Comparison of ENCODE assay signal across 20 mouse cellular contexts in genomic region chr6:113351161-113351560, GRCm38 (mm10). TPM values are rescaled to one million over a fixed set of nuclear protein-coding genes. Genes with fewer than 3 reads are reported as not detected.
DNase-seq lines count a peak whose midpoint lies in the region; ATAC-seq lines count a peak whose summit lies in the region.
"Had no signal": no experiment of that assay in that cellular context is flagged by ENCODE, and none has a peak within 500 bp of the region (broad histone marks: within the 10 kb centered on the region; RNA-seq: fewer than 3 reads in every experiment).

No protein-coding gene starts in this region.

- intact Hi-C loops in heart, postnatal 14 days (cut with DNase I) = no loop called here

- peak overlapping the region; percentile 3; the same call in 1 of the 2 replicates for H3K4me2 ChIP-seq in liver, embryonic 15.5 days
- no peak overlapping the region for H3K4me2 ChIP-seq in liver, embryonic 11.5 days
- H3K4me2 ChIP-seq: embryonic facial prominence, embryonic 12.5 days; heart, embryonic 13.5 days; hindbrain, embryonic 12.5 days had no signal

- 64% methylated on average over 1 of the region's 1 CpGs for WGBS in liver, embryonic 15.5 days (ENCODE audit: insufficient replicate concordance)
- whole genome bisulfite sequencing in liver, embryonic 11.5 days = 73% methylated on average over 1 of the region's 1 CpGs
- WGBS in macrophage (ENCODE audit: missing documents) = 88% methylated on average over 1 of the region's 1 CpGs

- peak overlapping the region; percentile 25; the same call in 1 of the 2 replicates for H3K27ac ChIP-seq in liver, embryonic 15.5 days (replicated peaks)
- H3K27ac ChIP-seq in liver, embryonic 11.5 days (ENCODE audit: low read depth, low read length) = no peak overlapping the region
- H3K27ac ChIP-seq in macrophage = 0 out of 2 replicates have a peak overlapping the region, but pooled peaks have one; percentile 2
- H3K27ac ChIP-seq: embryonic facial prominence, embryonic 12.5 days; gastrocnemius, adult 2 months; heart, embryonic 13.5 days; hindbrain, embryonic 12.5 days had no signal

- H3K79me2 ChIP-seq in macrophage (ENCODE audit: inconsistent target) = no peaks in the 10 kb centered on the region

- H3K36me3 ChIP-seq in liver, embryonic 15.5 days (replicated peaks) = no peaks in the 10 kb centered on the region
- H3K36me3 ChIP-seq in liver, embryonic 11.5 days (ENCODE audit: control insufficient read depth, insufficient read depth, low read length) = no peaks in the 10 kb centered on the region
- H3K36me3 ChIP-seq in macrophage (ENCODE audit: inconsistent target) = no peaks in the 10 kb centered on the region
- H3K36me3 ChIP-seq: embryonic facial prominence, embryonic 12.5 days; heart, embryonic 13.5 days; hindbrain, embryonic 12.5 days had no signal

- H3K27me3 ChIP-seq in liver, embryonic 15.5 days = no peaks in the 10 kb centered on the region
- no peaks in the 10 kb centered on the region for H3K27me3 ChIP-seq in liver, embryonic 11.5 days (replicated peaks; ENCODE audit: control insufficient read depth, insufficient read depth, low read length)
- H3K27me3 ChIP-seq: embryonic facial prominence, embryonic 12.5 days; heart, embryonic 13.5 days; hindbrain, embryonic 12.5 days had no signal

- no peak overlapping the region for H3K9ac ChIP-seq in liver, embryonic 15.5 days
- no peak overlapping the region for H3K9ac ChIP-seq in liver, embryonic 11.5 days (ENCODE audit: low read depth, low read length)
- H3K9ac ChIP-seq: embryonic facial prominence, embryonic 12.5 days; heart, embryonic 13.5 days; hindbrain, embryonic 12.5 days had no signal

- no peak overlapping the region for H3K4me3 ChIP-seq in liver, embryonic 15.5 days (replicated peaks)
- H3K4me3 ChIP-seq in liver, embryonic 11.5 days (ENCODE audit: low read depth, low read length) = no peak overlapping the region
- no peak overlapping the region for H3K4me3 ChIP-seq in macrophage (ENCODE audit: inconsistent target)
- H3K4me3 ChIP-seq: embryonic facial prominence, embryonic 12.5 days; gastrocnemius, adult 2 months; heart, embryonic 13.5 days; hindbrain, embryonic 12.5 days had no signal

- no peaks in the 10 kb centered on the region for H3K4me1 ChIP-seq in liver, embryonic 15.5 days (replicated peaks)
- H3K4me1 ChIP-seq in liver, embryonic 11.5 days (replicated peaks; ENCODE audit: control insufficient read depth, insufficient read depth, low read length) = peaks cover 7% of the 10 kb centered on the region; the same call in 1 of the 2 replicates
- H3K4me1 ChIP-seq: embryonic facial prominence, embryonic 12.5 days; hindbrain, embryonic 12.5 days had no signal

- no peak for ATAC-seq in liver, embryonic 15.5 days (ENCODE audit: insufficient read depth)
- ATAC-seq in liver, embryonic 11.5 days (replicated peaks; ENCODE audit: low FRiP score) = no peak
- ATAC-seq: activated CD4-positive, CD25-positive, alpha-beta regulatory T cell, adult 4 months; forebrain, embryonic 16.5 days; hindbrain, embryonic 16.5 days; inflammation-experienced regulatory T-cells, adult 6 months had no signal

- DNase-seq in liver, embryonic 11.5 days (ENCODE audit: low spot score) = no peak
- DNase-seq in R1 (ENCODE audit: low read depth, low spot score) = peak; percentile 88
- DNase-seq in frontal cortex, postnatal 36 days (ENCODE audit: low spot score in 2 of 2) = no peak
- DNase-seq in heart, postnatal 14 days = no peak
- no peak for DNase-seq in gastrocnemius, postnatal 4 days (ENCODE audit: low spot score in 2 of 2)
- DNase-seq: adrenal gland, postnatal 14 days; cerebellum, adult 8-10 months; cerebellum, postnatal 25 days; gastrocnemius, adult 2 months; gastrocnemius, postnatal 25 days; heart, postnatal 4 days had no signal

- no peaks in the 10 kb centered on the region for H3K9me3 ChIP-seq in liver, embryonic 15.5 days (replicated peaks)
- no peaks in the 10 kb centered on the region for H3K9me3 ChIP-seq in liver, embryonic 11.5 days (ENCODE audit: control insufficient read depth, low read length)
- H3K9me3 ChIP-seq: embryonic facial prominence, embryonic 12.5 days; heart, embryonic 13.5 days; hindbrain, embryonic 12.5 days had no signal

RNA-seq across cellular contexts. Expression of gene Camk1, which starts 7.4 kb away (rescaled TPM):
- 18.2 and 21.1 TPM in 2 replicates for polyA plus RNA-seq in liver, embryonic 15.5 days (2015; fragmentation: Nextera tagmentation; extraction: Ambion mirVana)
- polyA plus RNA-seq in liver, embryonic 11.5 days (2014; fragmentation: Nextera tagmentation; extraction: Ambion mirVana) = 48.5 and 49.1 TPM in 2 replicates
- total RNA-seq in macrophage (2018; cell fraction: chromatin; rRNA removed) = 100 to 1,000 TPM in 14 of 26 experiments, 10 to 100 TPM in 12; 24.4 to 393 (median 134) TPM
- total RNA-seq in macrophage (2018; cell fraction: cytosol; rRNA removed) = 100 to 1,000 TPM; 131 to 215 (median 167) TPM
- 100 to 1,000 TPM in 12 of 26 experiments, 10 to 100 TPM in 14; 26.9 to 294 (median 90.3) TPM for total RNA-seq in macrophage (2018; cell fraction: nucleus; rRNA removed)
- 148 to 193 TPM (median 166 TPM) in 3 replicates for polyA plus RNA-seq in macrophage (2018)
- total RNA-seq in heart, postnatal 14 days (2021) = 10 to 100 TPM; 66.9 to 71.2 TPM
- 10 to 100 TPM; 47.5 to 49.5 TPM for total RNA-seq in gastrocnemius, postnatal 4 days (2021)

RNA-seq across cellular contexts. Expression of gene Ogg1, which starts 24.4 kb away (rescaled TPM):
- polyA plus RNA-seq in liver, embryonic 15.5 days (2015; fragmentation: Nextera tagmentation; extraction: Ambion mirVana) = 5.2 and 5.4 TPM in 2 replicates
- 12.7 and 15.1 TPM in 2 replicates for polyA plus RNA-seq in liver, embryonic 11.5 days (2014; fragmentation: Nextera tagmentation; extraction: Ambion mirVana)
- total RNA-seq in macrophage (2018; cell fraction: chromatin; rRNA removed) = 10 to 100 TPM in 11 of 26 experiments, 1 to 10 TPM in 15; 1.3 to 17.8 (median 7.8) TPM
- 10 to 100 TPM in 5 of 26 experiments, 1 to 10 TPM in 21; 4.6 to 13.7 (median 8.1) TPM for total RNA-seq in macrophage (2018; cell fraction: cytosol; rRNA removed)
- total RNA-seq in macrophage (2018; cell fraction: nucleus; rRNA removed) = 10 to 100 TPM in 9 of 26 experiments, 1 to 10 TPM in 16, under 1 TPM in 1; 0.99 to 21.8 (median 8.4) TPM
- 5.2 to 11.7 TPM (median 7.6 TPM) in 3 replicates for polyA plus RNA-seq in macrophage (2018)
- 1 to 10 TPM; 6.5 to 7.4 TPM for total RNA-seq in heart, postnatal 14 days (2021)
- total RNA-seq in gastrocnemius, postnatal 4 days (2021) = 10 to 100 TPM in 1 of 2 experiments, 1 to 10 TPM in 1; 7.8 to 10.1 TPM

RNA-seq across cellular contexts. Expression of gene Tada3, which starts 26.5 kb away (rescaled TPM):
- 17.8 and 18.7 TPM in 2 replicates for polyA plus RNA-seq in liver, embryonic 15.5 days (2015; fragmentation: Nextera tagmentation; extraction: Ambion mirVana)
- polyA plus RNA-seq in liver, embryonic 11.5 days (2014; fragmentation: Nextera tagmentation; extraction: Ambion mirVana) = 43.8 and 49.7 TPM in 2 replicates
- total RNA-seq in macrophage (2018; cell fraction: chromatin; rRNA removed) = 10 to 100 TPM; 14.3 to 50.8 (median 34.2) TPM
- total RNA-seq in macrophage (2018; cell fraction: cytosol; rRNA removed) = 10 to 100 TPM; 17.4 to 33.0 (median 29.1) TPM
- total RNA-seq in macrophage (2018; cell fraction: nucleus; rRNA removed) = 10 to 100 TPM; 18.4 to 41.1 (median 30.7) TPM
- polyA plus RNA-seq in macrophage (2018) = 21.8 to 25.0 TPM (median 22.9 TPM) in 3 replicates
- total RNA-seq in heart, postnatal 14 days (2021) = 10 to 100 TPM; 19.7 to 22.2 TPM
- total RNA-seq in gastrocnemius, postnatal 4 days (2021) = 10 to 100 TPM; 30.0 to 32.3 TPM

RNA-seq across cellular contexts. Expression of gene Arpc4, which starts 26.8 kb away (rescaled TPM):
- 188 and 202 TPM in 2 replicates for polyA plus RNA-seq in liver, embryonic 15.5 days (2015; fragmentation: Nextera tagmentation; extraction: Ambion mirVana)
- polyA plus RNA-seq in liver, embryonic 11.5 days (2014; fragmentation: Nextera tagmentation; extraction: Ambion mirVana) = 239 and 241 TPM in 2 replicates
- 100 to 1,000 TPM in 7 of 26 experiments, 10 to 100 TPM in 19; 24.8 to 127 (median 81.4) TPM for total RNA-seq in macrophage (2018; cell fraction: chromatin; rRNA removed)
- 100 to 1,000 TPM; 310 to 469 (median 363) TPM for total RNA-seq in macrophage (2018; cell fraction: cytosol; rRNA removed)
- total RNA-seq in macrophage (2018; cell fraction: nucleus; rRNA removed) = 100 to 1,000 TPM in 24 of 26 experiments, 10 to 100 TPM in 2; 66.0 to 230 (median 143) TPM
- 315 to 508 TPM (median 391 TPM) in 3 replicates for polyA plus RNA-seq in macrophage (2018)
- total RNA-seq in heart, postnatal 14 days (2021) = 10 to 100 TPM; 78.0 to 99.5 TPM
- total RNA-seq in gastrocnemius, postnatal 4 days (2021) = 100 to 1,000 TPM; 130 to 134 TPM

RNA-seq across cellular contexts. Expression of gene Ttll3, which starts 37.9 kb away (rescaled TPM):
- 0.98 and 1.3 TPM in 2 replicates for polyA plus RNA-seq in liver, embryonic 15.5 days (2015; fragmentation: Nextera tagmentation; extraction: Ambion mirVana)
- 1.6 and 2.4 TPM in 2 replicates for polyA plus RNA-seq in liver, embryonic 11.5 days (2014; fragmentation: Nextera tagmentation; extraction: Ambion mirVana)
- 100 to 1,000 TPM in 17 of 26 experiments, 10 to 100 TPM in 9; 19.2 to 168 (median 127) TPM for total RNA-seq in macrophage (2018; cell fraction: chromatin; rRNA removed)
- 10 to 100 TPM in 1 of 26 experiments, 1 to 10 TPM in 24, under 1 TPM in 1; 0.67 to 11.0 (median 2.2) TPM for total RNA-seq in macrophage (2018; cell fraction: cytosol; rRNA removed)
- total RNA-seq in macrophage (2018; cell fraction: nucleus; rRNA removed) = 100 to 1,000 TPM in 3 of 26 experiments, 10 to 100 TPM in 23; 28.0 to 128 (median 73.2) TPM
- polyA plus RNA-seq in macrophage (2018) = 1.8 to 6.3 TPM (median 3.5 TPM) in 3 replicates
- 1 to 10 TPM; 1.8 to 2.1 TPM for total RNA-seq in heart, postnatal 14 days (2021)
- 1 to 10 TPM; 3.4 to 4.6 TPM for total RNA-seq in gastrocnemius, postnatal 4 days (2021)
